Mouse (Mus musculus) spleen, postnatal 10 days (tissue): ENCODE measurements at regions not wholly inside any gene's neighbourhood (a gene's known extent, or its start where the extent isn't known, plus 50 kb on each side); places are given as distances from the start of the nearest gene placed in this dataset.

Source experiments
- DNase-seq, 2 experiments: peaks; one replicate each; pipeline ENCODE4 v3.0.0; 2021 to 2022; ENCODE audit warnings: low spot score in 2 of 2

- DNase-seq: peak; percentile 59 to 84
These were observed 85.3 kb downstream of the Ackr3 start for GRCm38 (mm10) chr1:90288892-90289731.

GRCm38 (mm10) chr1:90289732-90290215 is 86.0 kb downstream of the Ackr3 start:
- DNase-seq: peak; percentile 36 to 41

GRCm38 (mm10) chr1:90290428-90291197 is 86.8 kb downstream of the Ackr3 start:
- DNase-seq: no peak

GRCm38 (mm10) chr1:90291256-90291655 is 87.5 kb downstream of the Ackr3 start:
- DNase-seq: peak in 1 of 2 experiments; percentile 42

- no peak for DNase-seq
These were observed 94.0 kb downstream of the Ackr3 start for GRCm38 (mm10) chr1:90297751-90298150.

GRCm38 (mm10) chr1:90300229-90300628 is 96.4 kb downstream of the Ackr3 start:
- DNase-seq: no peak

- DNase-seq: no peak
These were observed 100.6 kb downstream of the Ackr3 start for GRCm38 (mm10) chr1:90304331-90304730.

- no peak for DNase-seq
These were observed 107.2 kb downstream of the Ackr3 start for GRCm38 (mm10) chr1:90311016-90311415.

- no peak for DNase-seq
These were observed 108.1 kb downstream of the Ackr3 start for GRCm38 (mm10) chr1:90311649-90312442.

- DNase-seq: no peak
These were observed 110.1 kb downstream of the Ackr3 start for GRCm38 (mm10) chr1:90313750-90314359.

- DNase-seq: no peak
These were observed 114.1 kb downstream of the Ackr3 start for GRCm38 (mm10) chr1:90317902-90318301.

- no peak for DNase-seq
These were observed 114.7 kb downstream of the Ackr3 start for GRCm38 (mm10) chr1:90318502-90318901.

GRCm38 (mm10) chr1:90320518-90320917 is 116.7 kb downstream of the Ackr3 start:
- DNase-seq: no peak

- no peak for DNase-seq
These were observed 117.7 kb downstream of the Ackr3 start for GRCm38 (mm10) chr1:90321501-90321900.

- DNase-seq: no peak
These were observed 123.5 kb downstream of the Ackr3 start for GRCm38 (mm10) chr1:90327237-90327636.

- no peak for DNase-seq
These were observed 128.8 kb downstream of the Ackr3 start for GRCm38 (mm10) chr1:90332531-90332930.

- no peak for DNase-seq
These were observed 130.1 kb downstream of the Ackr3 start for GRCm38 (mm10) chr1:90333676-90334430.

GRCm38 (mm10) chr1:90335001-90335747 is 131.4 kb downstream of the Ackr3 start:
- DNase-seq: no peak

- DNase-seq: no peak
These were observed 134.1 kb downstream of the Ackr3 start for GRCm38 (mm10) chr1:90337876-90338316.

- DNase-seq: no peak
These were observed 138.6 kb downstream of the Ackr3 start for GRCm38 (mm10) chr1:90342346-90342745.
